Mouse (Mus musculus) kidney, postnatal 10 days (tissue): ENCODE data around the gene Prss46.

ENCODE experiments used
- DNase-seq: peaks from one replicate; pipeline ENCODE4 v3.0.0; 2021; ENCODE audit warnings: mixed read lengths

Prss46 gene

GRCm38 (mm10) chr9:110871030-110871429 lies 26.7 kb downstream of the Prss46 start:
- peak; percentile 64 for DNase-seq

GRCm38 (mm10) chr9:110873681-110874659 lies 29.7 kb downstream of the Prss46 start:
- peak; percentile 85 for DNase-seq

GRCm38 (mm10) chr9:110874660-110875191 lies 30.4 kb downstream of the Prss46 start:
- no peak for DNase-seq

GRCm38 (mm10) chr9:110875288-110875695 lies 31.0 kb downstream of the Prss46 start:
- no peak for DNase-seq

- no peak for DNase-seq
Measured at GRCm38 (mm10) chr9:110877353-110877752, 33.0 kb downstream of the Prss46 start.

- peak; percentile 70 for DNase-seq
Measured at GRCm38 (mm10) chr9:110877888-110878287, 33.6 kb downstream of the Prss46 start.

- DNase-seq = peak; percentile 62
Measured at GRCm38 (mm10) chr9:110879191-110879920, 35.0 kb downstream of the Prss46 start, which contains the start of gene Als2cl. TSS of gene Als2cl (plus strand) at chr9:110879870.

- DNase-seq = peak; percentile 91
Measured at GRCm38 (mm10) chr9:110879998-110880561, 35.8 kb downstream of the Prss46 start, which contains the start of gene Tmie. TSS of gene Tmie (minus strand) at chr9:110880113.

- peak; percentile 47 for DNase-seq
Measured at GRCm38 (mm10) chr9:110880772-110881171, 36.5 kb downstream of the Prss46 start.

GRCm38 (mm10) chr9:110881953-110882352 lies 37.6 kb downstream of the Prss46 start:
- peak; percentile 53 for DNase-seq

GRCm38 (mm10) chr9:110887388-110888303 lies 43.3 kb downstream of the Prss46 start:
- DNase-seq = no peak

- DNase-seq = no peak
Measured at GRCm38 (mm10) chr9:110888935-110889334, 44.6 kb downstream of the Prss46 start.

GRCm38 (mm10) chr9:110890026-110890783 lies 45.9 kb downstream of the Prss46 start:
- peak; percentile 51 for DNase-seq

- peak; percentile 63 for DNase-seq
Measured at GRCm38 (mm10) chr9:110891077-110891828, 46.9 kb downstream of the Prss46 start.

- DNase-seq = no peak
Measured at GRCm38 (mm10) chr9:110892552-110892951, 48.2 kb downstream of the Prss46 start.

GRCm38 (mm10) chr9:110893429-110893828 lies 49.1 kb downstream of the Prss46 start:
- no peak for DNase-seq

GRCm38 (mm10) chr9:110895507-110895906 lies 51.2 kb downstream of the Prss46 start:
- DNase-seq = no peak

- no peak for DNase-seq
Measured at GRCm38 (mm10) chr9:110895994-110896393, 51.7 kb downstream of the Prss46 start.

- no peak for DNase-seq
Measured at GRCm38 (mm10) chr9:110896595-110896994, 52.3 kb downstream of the Prss46 start.

- DNase-seq = no peak
Measured at GRCm38 (mm10) chr9:110899451-110900008, 55.2 kb downstream of the Prss46 start.
